Mouse (Mus musculus) liver (tissue): Measurements from ENCODE around the gene Tctex1d4.
A peak's percentile ranks its signal among the peaks of the same experiment; 100 is the strongest.

Experiments used
- DNase-seq: peaks from one replicate; pipeline ENCODE4 v3.0.0-alpha.2; 2020; ENCODE audit warnings: mixed read lengths

Gene Tctex1d4

DNA sequence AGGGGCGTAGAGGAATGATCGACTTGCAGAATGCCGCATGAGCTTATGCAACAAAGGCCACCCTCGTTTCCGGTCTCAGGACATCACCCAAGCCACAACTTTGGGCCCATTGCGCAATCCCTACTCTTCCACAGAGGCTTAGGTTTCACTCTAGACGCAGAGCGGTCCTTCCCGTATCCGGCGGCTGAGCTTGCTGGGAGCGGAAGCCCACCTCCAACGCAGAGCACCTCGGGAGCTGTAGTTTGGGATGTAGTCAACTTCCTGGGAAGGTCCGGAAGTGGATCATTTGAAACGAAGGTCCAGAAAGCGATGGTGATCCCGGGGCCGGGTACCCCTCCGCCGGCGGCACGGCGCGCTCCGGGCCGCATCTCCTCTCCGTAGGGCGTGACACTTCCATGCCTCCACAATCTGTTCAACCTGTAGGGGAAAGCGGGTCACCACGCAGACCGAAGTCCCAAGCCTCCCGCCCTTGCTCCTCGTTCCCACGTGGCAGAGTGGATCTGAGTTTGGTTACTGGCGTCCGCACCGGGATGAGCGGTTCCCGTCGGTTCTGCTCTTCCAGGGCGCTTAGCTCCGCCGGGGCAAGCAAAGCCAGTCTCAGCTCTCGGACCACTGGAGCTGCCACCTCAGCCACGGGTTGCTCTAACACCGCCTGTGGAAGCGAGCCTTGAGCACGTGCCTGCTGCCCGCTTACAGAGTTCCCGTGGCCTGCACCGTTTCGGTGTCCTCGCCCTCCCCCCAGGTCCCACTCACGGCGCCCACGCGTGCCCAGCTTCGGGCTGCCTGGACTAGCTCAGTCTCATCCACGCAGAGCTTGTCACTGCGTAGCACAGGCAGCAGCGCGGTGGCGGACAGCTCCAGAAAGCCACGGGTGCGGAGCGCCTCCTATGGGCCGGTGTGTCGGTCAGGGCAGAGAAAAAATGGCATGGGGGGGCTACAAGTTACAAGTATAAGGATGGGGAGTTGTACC, 5.9 kb upstream of the Tctex1d4 start:
- DNase-seq: peak; percentile 92

- DNase-seq: no peak
Observed at GRCm38 (mm10) chr4:117122209-117122608, 4.4 kb upstream of the Tctex1d4 start.

- no peak for DNase-seq
Observed at GRCm38 (mm10) chr4:117123546-117124217, 2.9 kb upstream of the Tctex1d4 start.

DNA sequence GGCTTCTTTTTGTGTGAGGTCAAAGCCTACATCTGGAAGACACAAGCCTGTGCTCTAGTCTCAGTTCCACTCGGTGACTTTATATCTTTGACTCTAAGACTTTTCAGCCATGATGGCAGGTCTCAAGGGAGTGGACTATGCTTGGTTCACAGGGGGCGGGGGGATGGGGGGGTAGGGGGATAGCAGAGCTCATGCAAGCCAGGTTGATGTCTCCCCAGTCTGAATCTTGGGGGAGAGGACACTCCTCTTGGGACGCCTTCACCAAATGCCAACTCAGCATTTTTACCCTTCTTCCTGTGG, 2.4 kb upstream of the Tctex1d4 start:
- no peak for DNase-seq

GRCm38 (mm10) chr4:117124518-117125347, 1.9 kb upstream of the Tctex1d4 start:
- peak; percentile 48 for DNase-seq

- peak; percentile 54 for DNase-seq
Observed at GRCm38 (mm10) chr4:117125348-117125909, 1.2 kb upstream of the Tctex1d4 start, which contains the start of gene Btbd19. Gene Btbd19 (minus strand): TSS chr4:117125725.

- DNase-seq: peak; percentile 53
Observed at GRCm38 (mm10) chr4:117125910-117126674, 502 bp upstream of the Tctex1d4 start.

DNA sequence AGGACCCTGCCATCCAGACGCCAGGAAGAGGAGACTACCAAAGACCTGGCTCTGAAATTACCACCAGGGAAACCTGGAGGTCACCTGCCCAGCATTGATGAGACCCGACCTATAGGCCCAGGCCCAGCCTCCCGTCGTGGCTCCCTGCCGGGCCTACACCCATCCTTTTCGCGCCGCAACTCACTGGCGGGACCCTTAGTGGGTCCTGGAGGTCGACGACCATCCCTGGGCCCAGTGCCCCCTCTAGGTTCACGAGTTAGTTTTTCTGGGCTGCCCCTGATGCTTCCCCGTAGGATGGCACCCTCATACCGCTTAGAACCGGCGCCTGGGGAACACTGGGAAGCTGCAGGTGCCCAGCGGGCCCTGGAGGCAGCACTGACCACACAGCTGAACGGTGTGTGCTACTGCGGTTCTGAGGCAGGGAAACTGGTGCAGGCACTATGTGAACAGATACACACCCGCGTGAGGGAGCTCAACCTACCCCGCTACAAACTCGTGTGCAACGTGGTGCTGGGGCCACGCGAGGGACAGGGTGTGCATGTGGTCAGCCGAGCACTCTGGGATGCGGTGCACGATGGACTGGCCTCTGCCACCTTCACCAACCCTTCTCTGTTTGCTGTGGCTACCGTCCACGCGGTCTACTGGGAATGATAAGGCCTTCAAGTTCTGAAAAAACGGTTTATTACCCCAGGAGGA, 1.5 kb downstream of the Tctex1d4 start:
- DNase-seq: no peak

GRCm38 (mm10) chr4:117130790-117131189, 4.2 kb downstream of the Tctex1d4 start:
- DNase-seq: no peak

DNA sequence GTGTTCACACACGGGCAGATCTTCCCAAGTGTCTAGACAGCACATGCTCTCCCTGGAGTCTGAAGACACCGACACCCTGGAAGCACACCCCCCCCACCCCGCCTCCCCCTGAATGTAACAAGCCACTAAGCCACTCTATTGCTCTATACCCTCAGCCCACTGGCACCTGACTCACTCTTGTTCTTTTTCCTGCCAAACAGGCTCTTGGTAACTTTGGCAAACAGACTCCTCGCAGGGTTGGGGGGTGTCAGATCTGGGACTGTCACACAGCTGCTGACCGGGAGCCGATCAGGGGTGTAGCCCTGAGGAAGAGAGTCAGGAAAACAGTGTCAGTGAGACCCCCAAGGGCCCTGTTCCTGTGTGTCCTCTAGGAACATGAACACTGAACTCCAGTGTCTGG, 4.6 kb downstream of the Tctex1d4 start:
- no peak for DNase-seq

DNA sequence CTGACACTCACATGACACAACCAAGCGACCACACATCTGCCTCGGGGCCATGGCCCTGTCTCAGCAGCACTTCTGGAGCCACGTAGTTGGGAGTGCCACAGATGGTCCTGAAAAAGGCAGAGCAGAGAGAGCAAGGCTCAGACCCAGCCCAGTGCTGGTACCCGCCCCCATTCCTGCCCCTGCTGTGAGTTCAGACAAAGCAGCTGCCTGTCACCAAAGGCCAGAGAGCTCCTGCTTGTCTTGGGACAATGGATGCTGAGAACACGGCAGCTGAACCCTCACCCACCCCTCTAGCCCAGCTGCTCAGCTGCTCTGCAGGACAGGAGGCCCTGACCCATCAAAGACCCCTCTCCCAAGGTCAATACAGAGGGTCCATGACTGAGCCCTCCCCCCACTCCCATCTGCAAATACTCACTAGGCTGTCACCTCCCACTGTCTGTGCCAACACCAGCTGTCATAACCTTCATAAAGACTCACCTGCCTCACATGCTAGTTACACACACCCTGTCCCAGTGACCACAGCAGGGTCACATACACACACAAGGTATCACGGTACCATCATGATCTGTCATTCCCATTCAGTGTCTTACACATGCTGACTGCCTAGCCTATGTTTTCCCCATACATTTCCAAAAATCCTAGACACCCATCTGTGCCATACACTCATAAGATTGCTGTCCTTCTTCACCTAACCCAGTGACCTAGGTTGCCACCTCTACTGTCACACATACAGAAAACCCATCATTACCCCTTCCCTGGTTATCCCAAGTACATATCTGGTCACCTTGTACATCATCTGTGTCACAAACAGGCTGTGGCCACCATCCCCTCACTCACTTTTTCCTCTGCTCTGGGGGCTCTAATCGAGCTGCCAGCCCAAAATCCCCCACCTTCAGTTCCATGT, 5.5 kb downstream of the Tctex1d4 start:
- no peak for DNase-seq

DNA sequence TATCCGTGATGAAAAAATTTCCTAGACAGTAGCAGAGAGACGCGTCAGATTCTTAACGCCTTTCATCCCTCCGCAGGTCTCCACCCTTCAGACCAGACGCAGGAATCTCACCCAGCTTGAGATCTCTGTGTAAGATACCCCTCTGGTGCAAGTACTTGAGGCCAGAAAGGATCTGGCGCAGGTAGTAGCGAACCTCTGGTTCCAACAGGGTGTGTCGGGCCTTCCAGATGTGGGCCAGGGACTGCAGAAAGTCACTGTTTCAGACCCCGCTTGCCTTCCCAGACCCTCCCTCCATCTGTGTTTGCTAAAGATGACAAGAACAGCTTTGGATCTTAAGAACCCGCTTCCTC, 6.2 kb downstream of the Tctex1d4 start:
- DNase-seq: no peak

GRCm38 (mm10) chr4:117133366-117133796, 6.8 kb downstream of the Tctex1d4 start:
- no peak for DNase-seq

GRCm38 (mm10) chr4:117133817-117134600, 7.4 kb downstream of the Tctex1d4 start, which contains the start of gene Plk3:
Gene Plk3 (minus strand): TSS chr4:117133963.
- peak; percentile 98 for DNase-seq

DNA sequence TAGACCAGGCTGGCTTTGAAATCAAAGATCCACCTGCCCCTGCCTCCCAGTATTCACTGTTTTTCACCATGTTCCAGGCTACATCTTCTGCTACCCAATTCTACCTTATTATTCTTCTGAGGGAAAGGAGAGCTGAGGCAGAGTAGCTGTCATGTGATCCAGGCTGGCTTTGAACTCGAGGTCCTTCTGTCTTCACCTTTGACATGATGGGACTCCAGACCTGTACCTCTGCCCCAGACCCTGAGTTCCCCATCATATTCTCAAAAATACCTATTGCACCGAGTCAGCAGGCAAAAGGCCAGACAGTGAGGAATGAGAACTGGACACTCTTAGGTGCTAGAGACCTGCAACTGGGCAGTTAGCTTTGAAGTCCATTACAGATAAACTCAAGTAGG, 8.0 kb downstream of the Tctex1d4 start:
- DNase-seq: no peak

DNA sequence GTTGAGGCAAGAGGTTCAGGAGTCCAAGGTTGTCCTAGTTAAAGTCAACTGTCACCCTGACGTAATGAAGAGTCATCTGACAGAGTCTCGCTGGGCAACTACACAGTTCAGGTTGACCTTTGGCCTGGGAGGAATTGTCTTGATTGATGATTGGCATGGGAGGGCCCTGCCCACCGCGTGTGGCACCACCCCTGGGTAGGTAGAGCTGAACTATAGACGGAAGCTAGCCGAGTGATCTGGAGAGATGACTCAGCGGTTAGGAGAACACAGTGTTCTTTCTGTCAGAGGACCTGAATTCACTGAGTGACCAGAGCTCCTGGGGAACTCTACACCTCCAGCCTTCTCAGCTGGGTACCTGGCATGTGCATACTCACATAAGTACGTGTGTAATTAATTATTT, 9.4 kb downstream of the Tctex1d4 start:
- peak; percentile 74 for DNase-seq

DNA sequence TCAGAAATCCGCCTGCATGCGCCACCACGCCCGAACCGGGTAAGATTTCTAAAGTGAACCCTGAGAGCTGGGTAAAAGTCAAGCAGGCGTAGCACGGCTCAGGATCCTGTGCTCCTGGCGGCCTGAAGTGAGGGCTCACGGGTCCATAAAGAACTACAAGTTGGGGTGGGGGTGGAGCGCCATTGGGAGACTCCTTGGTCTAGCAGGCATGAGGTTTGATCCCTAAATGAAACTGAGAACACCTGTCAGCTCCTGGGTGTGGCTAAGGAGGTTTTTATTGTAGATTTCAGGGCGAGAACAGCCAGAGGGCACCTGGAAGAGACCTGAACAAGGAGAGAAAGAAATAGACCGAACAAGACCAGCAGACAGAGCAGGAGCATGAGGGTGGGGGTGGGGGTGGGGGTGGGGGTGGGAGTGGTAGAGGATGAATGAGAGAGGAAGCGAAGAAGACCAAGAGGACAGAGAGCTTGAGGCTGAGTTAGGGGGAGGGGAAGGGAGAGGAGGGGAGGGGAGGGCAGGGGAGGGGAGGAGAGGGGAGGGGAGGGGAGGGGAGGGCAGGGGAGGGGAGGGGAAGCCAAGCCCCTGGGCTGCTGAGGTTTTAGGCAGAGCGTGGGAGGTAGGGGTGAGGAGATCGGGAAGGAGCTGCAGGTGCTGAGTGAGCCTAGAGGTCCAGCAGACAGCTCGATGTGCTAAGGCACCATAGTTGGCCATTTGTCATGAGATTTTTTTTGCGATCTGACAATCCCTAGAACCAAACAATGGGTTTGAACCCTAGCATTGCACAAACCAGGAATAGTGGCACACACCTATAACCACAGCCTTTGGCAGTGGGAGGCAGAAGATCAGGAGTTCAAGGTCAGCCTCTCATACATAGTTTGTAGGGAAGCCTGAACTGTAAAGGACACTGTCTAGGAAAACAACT, 12.0 kb downstream of the Tctex1d4 start:
- DNase-seq: no peak

DNA sequence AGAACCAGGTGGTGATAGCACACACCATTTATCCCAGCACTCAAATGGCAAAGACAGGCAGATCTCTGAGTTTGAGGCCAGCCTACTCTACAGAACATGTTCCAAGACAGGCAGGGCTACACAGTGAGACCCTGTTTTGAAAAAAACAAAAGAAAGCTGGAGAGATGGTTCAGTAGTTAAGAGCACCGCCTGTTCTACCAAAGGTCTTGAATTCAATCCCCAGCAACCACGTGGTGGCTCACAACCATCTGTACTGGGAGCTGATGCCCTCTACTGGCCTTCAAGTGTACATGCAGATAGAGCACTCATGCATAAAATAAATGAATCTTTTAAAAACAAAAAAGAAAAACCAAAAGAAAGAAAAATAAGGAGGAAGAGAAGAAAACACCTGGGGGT, 12.6 kb downstream of the Tctex1d4 start:
- DNase-seq: peak; percentile 68
